Mouse (Mus musculus) stomach, postnatal 0 days (tissue): ENCODE results near the gene Ltb.

Experiments used
- CTCF ChIP-seq: IDR thresholded peaks from 2 replicates; pipeline ENCODE4 v1.5.1; 2016; ENCODE audit warnings: antibody characterized with exemption, low read depth, mild to moderate bottlenecking, moderate library complexity
- EP300 ChIP-seq: optimal IDR thresholded peaks from 2 replicates; pipeline ENCODE3; 2016; ENCODE audit warnings: antibody characterized with exemption

- TF ChIP-seq CTCF, result no peak
- no peak for TF ChIP-seq EP300
Observed at GRCm38 (mm10) chr17:35225456-35225855, 31.2 kb downstream of the Ltb start.
